Mouse (Mus musculus) CD4-positive naive resting alpha-beta T cell, adult 57 days (primary cell): Measurements from ENCODE around the gene Mreg. TPM values are rescaled to one million over a fixed set of nuclear protein-coding genes. Genes with fewer than 3 reads are reported as not detected.

Experiments
- total RNA-seq: library from RNA; stranded (reverse); gene quantifications from one replicate; pipeline ENCODE4 v1.2.4, GENCODE M21; 2023

Gene Mreg
- total RNA-seq = not detected

GRCm38 (mm10) chr1:72211701-72212699, at the start of gene Mreg:
Gene Mreg (minus strand): TSS chr1:72212307.

Other genes with a start within 250 kb of the Mreg start
- gene Pecr, start 72.0 kb upstream of the Mreg start, total RNA-seq = 2.1 TPM
- gene Tmem169, start 72.1 kb upstream of the Mreg start, total RNA-seq = 0.35 TPM
- gene Xrcc5, start 95.1 kb upstream of the Mreg start, total RNA-seq = 25.3 TPM